Comparison of ENCODE assay signal across 9 mouse cellular contexts in the genomic region with DNA sequence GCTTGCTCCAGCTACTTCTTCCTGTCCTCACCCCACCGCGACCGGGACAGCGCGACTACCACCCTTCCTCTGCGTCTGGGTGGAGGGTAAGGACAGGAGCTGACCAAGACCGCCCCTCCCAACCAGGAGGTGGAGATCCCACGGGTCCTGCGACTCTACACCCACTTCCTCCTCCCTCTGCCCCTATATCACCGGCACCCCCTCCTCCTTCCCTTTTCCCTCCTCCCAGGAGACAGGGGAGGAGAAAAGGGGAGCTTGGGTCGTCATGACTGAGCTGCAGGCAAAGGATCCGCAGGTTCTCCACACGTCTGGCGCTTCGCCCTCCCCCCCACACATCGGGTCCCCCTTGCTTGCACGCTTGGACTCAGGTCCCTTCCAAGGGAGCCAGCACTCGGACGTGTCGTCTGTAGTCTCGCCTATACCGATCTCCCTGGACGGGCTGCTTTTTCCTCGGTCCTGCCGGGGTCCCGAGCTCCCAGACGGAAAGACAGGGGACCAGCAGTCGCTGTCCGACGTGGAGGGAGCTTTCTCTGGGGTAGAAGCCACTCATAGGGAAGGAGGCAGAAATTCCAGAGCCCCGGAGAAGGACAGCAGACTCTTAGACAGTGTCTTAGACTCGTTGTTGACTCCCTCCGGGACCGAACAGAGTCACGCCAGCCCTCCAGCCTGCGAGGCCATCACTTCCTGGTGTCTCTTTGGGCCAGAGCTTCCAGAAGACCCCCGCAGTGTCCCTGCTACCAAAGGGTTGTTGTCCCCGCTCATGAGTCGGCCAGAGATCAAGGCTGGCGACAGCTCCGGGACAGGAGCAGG. TPM values are rescaled to one million over a fixed set of nuclear protein-coding genes. Genes with fewer than 3 reads are reported as not detected.
A peak's percentile ranks its signal among the peaks of the same experiment; 100 is the strongest.
DNase-seq lines count a peak whose midpoint lies in the region; ATAC-seq lines count a peak whose summit lies in the region.
"Had no signal": no experiment of that assay in that cellular context is flagged by ENCODE, and none has a peak within 500 bp of the region (broad histone marks: within the 10 kb centered on the region; RNA-seq: fewer than 3 reads in every experiment).

No protein-coding gene starts in this region.

- no peaks in the 10 kb centered on the region for H3K36me3 ChIP-seq in kidney, embryonic 16.5 days (ENCODE audit: insufficient read depth, low read length)
- no peaks in the 10 kb centered on the region for H3K36me3 ChIP-seq in liver, embryonic 15.5 days (replicated peaks)
- no peaks in the 10 kb centered on the region for H3K36me3 ChIP-seq in neural tube, embryonic 12.5 days

- peaks cover 30% of the 10 kb centered on the region for H3K27me3 ChIP-seq in kidney, embryonic 16.5 days (ENCODE audit: insufficient read depth, low read length)
- peaks cover 53% of the 10 kb centered on the region for H3K27me3 ChIP-seq in liver, embryonic 15.5 days
- peaks cover 42% of the 10 kb centered on the region for H3K27me3 ChIP-seq in neural tube, embryonic 12.5 days (replicated peaks)
- H3K27me3 ChIP-seq: CH12.LX had no signal

- WGBS in kidney, embryonic 16.5 days, result under 1% methylated on average over 40 of the region's 41 CpGs
- WGBS in liver, embryonic 15.5 days (ENCODE audit: insufficient replicate concordance), result under 1% methylated on average over 41 of the region's 41 CpGs
- under 1% methylated on average over 40 of the region's 41 CpGs for WGBS in neural tube, embryonic 12.5 days

- DNase-seq in gastrocnemius, postnatal 4 days (ENCODE audit: low spot score in 2 of 2), result peak; percentile 11 to 16
- DNase-seq in gastrocnemius, adult 18-20 months (ENCODE audit: low spot score), result no peak
- DNase-seq in cerebellum, adult 18-20 months, result peak; percentile 6 to 26
- peak; percentile 9 to 15 for DNase-seq in frontal cortex, postnatal 10 days (ENCODE audit: low spot score in 2 of 2)

- no peaks in the 10 kb centered on the region for H3K9me3 ChIP-seq in kidney, embryonic 16.5 days (ENCODE audit: low read length)
- H3K9me3 ChIP-seq in liver, embryonic 15.5 days (replicated peaks), result no peaks in the 10 kb centered on the region
- no peaks in the 10 kb centered on the region for H3K9me3 ChIP-seq in neural tube, embryonic 12.5 days

- peaks cover 17% of the 10 kb centered on the region for H3K4me1 ChIP-seq in kidney, embryonic 16.5 days (ENCODE audit: insufficient read depth, low read length)
- H3K4me1 ChIP-seq in liver, embryonic 15.5 days (replicated peaks), result no peaks in the 10 kb centered on the region
- peaks cover 26% of the 10 kb centered on the region for H3K4me1 ChIP-seq in neural tube, embryonic 12.5 days

- peak overlapping the region; percentile 62 for H3K4me3 ChIP-seq in kidney, embryonic 16.5 days (ENCODE audit: low read length)
- peak overlapping the region; percentile 28 for H3K4me3 ChIP-seq in liver, embryonic 15.5 days (replicated peaks)
- peak overlapping the region; percentile 55 for H3K4me3 ChIP-seq in neural tube, embryonic 12.5 days

- peak overlapping the region; percentile 69 for H3K9ac ChIP-seq in kidney, embryonic 16.5 days (replicated peaks; ENCODE audit: low read length)
- no peak overlapping the region for H3K9ac ChIP-seq in liver, embryonic 15.5 days
- peak overlapping the region; percentile 54; the same call in 1 of the 2 replicates for H3K9ac ChIP-seq in neural tube, embryonic 12.5 days

- H3K27ac ChIP-seq in kidney, embryonic 16.5 days (ENCODE audit: low read length), result no peak overlapping the region
- no peak overlapping the region for H3K27ac ChIP-seq in liver, embryonic 15.5 days (replicated peaks)
- H3K27ac ChIP-seq in neural tube, embryonic 12.5 days, result no peak overlapping the region

- peak; percentile 70 for ATAC-seq in kidney, embryonic 16.5 days (ENCODE audit: low FRiP score, low TSS enrichment)
- ATAC-seq in liver, embryonic 15.5 days (ENCODE audit: insufficient read depth), result no peak
- ATAC-seq in neural tube, embryonic 12.5 days (ENCODE audit: low FRiP score, low read depth), result peak; percentile 31
- ATAC-seq in monocyte, adult 5-6 weeks (replicated peaks; ENCODE audit: insufficient number of reproducible peaks, low FRiP score, low TSS enrichment, poor library complexity, severe bottlenecking), result no peak

- peak overlapping the region; percentile 97 for H3K4me2 ChIP-seq in kidney, embryonic 16.5 days (replicated peaks; ENCODE audit: low read depth, low read length)
- peak overlapping the region; percentile 49 for H3K4me2 ChIP-seq in liver, embryonic 15.5 days
- H3K4me2 ChIP-seq in neural tube, embryonic 12.5 days (replicated peaks), result peak overlapping the region; percentile 98

RNA-seq across cellular contexts. Expression of gene Pgr, which starts 0.8 kb away (rescaled TPM):
- under 1 TPM; 0.22 to 0.29 TPM for total RNA-seq in gastrocnemius, postnatal 4 days (2021)
- not detected for total RNA-seq in gastrocnemius, adult 18-20 months (2021)
- 0.98 and 1.3 TPM in 2 replicates for polyA plus RNA-seq in kidney, embryonic 16.5 days (2015; fragmentation: Nextera tagmentation; extraction: Ambion mirVana)
- not detected in 2 replicates for polyA plus RNA-seq in liver, embryonic 15.5 days (2015; fragmentation: Nextera tagmentation; extraction: Ambion mirVana)
- 0.66 and 0.89 TPM in 2 replicates for polyA plus RNA-seq in neural tube, embryonic 12.5 days (2016; fragmentation: Nextera tagmentation; extraction: Ambion mirVana)
- total RNA-seq in monocyte, adult 5-6 weeks (2017), result 0.19 TPM in 1 of 3 replicates, not detected in the others
- total RNA-seq: CH12.LX had no signal

Comparison
In these comparisons a context has a peak if more than half of its experiments do, and no peak if none do; other contexts are left out.
1. ATAC-seq: peak in kidney, embryonic 16.5 days (single experiment) and neural tube, embryonic 12.5 days (single experiment); none in liver, embryonic 15.5 days (single experiment) and monocyte, adult 5-6 weeks (single experiment).
2. Peak in every context shown above with its lines, with median percentiles within 50 percentile points of each other: H3K4me2 ChIP-seq and H3K4me3 ChIP-seq.